20 mouse cellular contexts compared by ENCODE assay signal in the genomic region with DNA sequence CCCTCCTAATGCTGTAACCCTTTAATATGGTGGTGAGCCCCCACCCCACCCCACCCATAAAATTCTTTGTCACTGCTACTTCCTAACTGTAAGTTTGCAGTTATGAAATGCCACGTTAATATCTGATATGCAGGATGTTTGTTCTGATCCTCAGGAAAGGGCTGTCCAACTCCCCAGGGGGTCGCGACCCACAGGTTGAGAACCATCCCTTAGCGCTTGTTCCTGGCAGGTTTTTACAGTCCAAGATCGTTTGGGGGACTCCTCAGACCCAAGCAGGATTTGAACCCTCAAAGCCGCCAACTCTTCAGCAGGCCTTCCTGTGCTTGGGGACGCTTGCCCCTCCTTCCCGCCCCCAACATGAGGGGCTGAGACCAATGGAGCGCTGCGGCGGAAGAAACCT. TPM values are rescaled to one million over a fixed set of nuclear protein-coding genes. Genes with fewer than 3 reads are reported as not detected.
DNase-seq lines count a peak whose midpoint lies in the region; ATAC-seq and TF ChIP-seq lines count a peak whose summit lies in the region.
"Had no signal": no experiment of that assay in that cellular context is flagged by ENCODE, and none has a peak within 500 bp of the region (broad histone marks: within the 10 kb centered on the region; RNA-seq: fewer than 3 reads in every experiment).

No protein-coding gene starts in this region.

- H3K9ac ChIP-seq in intestine, embryonic 15.5 days: no peak overlapping the region
- H3K9ac ChIP-seq in intestine, embryonic 16.5 days (ENCODE audit: low read depth, low read length): no peak overlapping the region
- no peak overlapping the region for H3K9ac ChIP-seq in lung, postnatal 0 days (replicated peaks; ENCODE audit: low read depth)
- no peak overlapping the region for H3K9ac ChIP-seq in MEL (ENCODE audit: control insufficient read depth, low read depth, low read length, poor library complexity, severe bottlenecking)
- H3K9ac ChIP-seq: forebrain, embryonic 15.5 days; hindbrain, embryonic 12.5 days had no signal

- H3K27me3 ChIP-seq in intestine, embryonic 15.5 days (replicated peaks): no peaks in the 10 kb centered on the region
- H3K27me3 ChIP-seq in intestine, embryonic 16.5 days (replicated peaks; ENCODE audit: control insufficient read depth, insufficient read depth, low read length): no peaks in the 10 kb centered on the region
- no peaks in the 10 kb centered on the region for H3K27me3 ChIP-seq in lung, postnatal 0 days (replicated peaks; ENCODE audit: insufficient read depth, low read length)
- no peaks in the 10 kb centered on the region for H3K27me3 ChIP-seq in MEL (ENCODE audit: control insufficient read depth in 1 of 2, insufficient read depth in 2 of 2, low read length in 2 of 2)
- H3K27me3 ChIP-seq: CH12.LX; forebrain, embryonic 15.5 days; hindbrain, embryonic 12.5 days had no signal

- no peak overlapping the region for H3K4me3 ChIP-seq in intestine, embryonic 15.5 days (replicated peaks)
- no peak overlapping the region for H3K4me3 ChIP-seq in intestine, embryonic 16.5 days (ENCODE audit: low read length)
- no peak overlapping the region for H3K4me3 ChIP-seq in lung, postnatal 0 days (ENCODE audit: low read depth, low read length)
- no peak overlapping the region for H3K4me3 ChIP-seq in MEL (ENCODE audit: control insufficient read depth in 1 of 2, insufficient read depth in 1 of 2, low read depth in 2 of 2, low read length in 2 of 2)
- H3K4me3 ChIP-seq: forebrain, embryonic 15.5 days; heart, embryonic 10.5 days; hindbrain, embryonic 12.5 days had no signal

- TF ChIP-seq POLR2A in MEL (IDR thresholded peaks at IDR 0.05; ENCODE audit: control insufficient read depth in 1 of 2, insufficient read depth in 1 of 2, low read depth in 1 of 2, low read length in 2 of 2, poor library complexity in 1 of 2): no peak

- peaks cover 39% of the 10 kb centered on the region for H3K36me3 ChIP-seq in intestine, embryonic 15.5 days
- peaks cover 21% of the 10 kb centered on the region for H3K36me3 ChIP-seq in intestine, embryonic 16.5 days (ENCODE audit: control insufficient read depth, insufficient read depth, low read length)
- H3K36me3 ChIP-seq in lung, postnatal 0 days (ENCODE audit: insufficient read depth, low read length): no peaks in the 10 kb centered on the region
- peaks cover 0 to 14% of the 10 kb centered on the region in 2 experiments; a peak in 2 of 4 replicates for H3K36me3 ChIP-seq in MEL (ENCODE audit: control insufficient read depth in 1 of 2, insufficient read depth in 2 of 2, low read length in 2 of 2)
- H3K36me3 ChIP-seq: forebrain, embryonic 15.5 days had no signal

- TF ChIP-seq CTCF in lung, postnatal 0 days (IDR thresholded peaks at IDR 0.05): no peak
- no peak for TF ChIP-seq CTCF in MEL (IDR thresholded peaks at IDR 0.05 in 2 of 3, conservative IDR thresholded peaks at IDR 0.05 in 1 of 3; ENCODE audit: control insufficient read depth in 1 of 3, insufficient read depth in 1 of 3, low read depth in 2 of 3, low read length in 3 of 3, poor library complexity in 1 of 3, severe bottlenecking in 1 of 3)

- H3K4me1 ChIP-seq in intestine, embryonic 15.5 days (replicated peaks): no peaks in the 10 kb centered on the region
- H3K4me1 ChIP-seq in intestine, embryonic 16.5 days (ENCODE audit: control insufficient read depth, insufficient read depth, low read length): 0 out of 2 replicates have a peak, but pooled peaks cover 3% of the 10 kb centered on the region
- peaks cover 2% of the 10 kb centered on the region; the same call in 1 of the 2 replicates for H3K4me1 ChIP-seq in lung, postnatal 0 days (ENCODE audit: insufficient read depth, low read depth, low read length)
- no peaks in the 10 kb centered on the region for H3K4me1 ChIP-seq in MEL (ENCODE audit: control insufficient read depth in 1 of 2, insufficient read depth in 2 of 2, low read length in 2 of 2)
- H3K4me1 ChIP-seq: heart, embryonic 10.5 days; hindbrain, embryonic 12.5 days had no signal

- no peak for DNase-seq in lung, postnatal 0 days (ENCODE audit: low spot score)
- no peak for DNase-seq in lung, postnatal 10 days
- no peak for DNase-seq in MEL (ENCODE audit: low read depth, low spot score)
- DNase-seq in gastrocnemius, postnatal 25 days: no peak
- DNase-seq: adrenal gland, postnatal 14 days; cerebellum, adult 11-12 months; cerebellum, adult 9-10 months; cerebellum, postnatal 25 days; heart, adult 18-20 months; heart, postnatal 10 days; heart, postnatal 4 days had no signal

- peak overlapping the region; percentile 40; the same call in 1 of the 2 replicates for H3K27ac ChIP-seq in intestine, embryonic 15.5 days
- no peak overlapping the region for H3K27ac ChIP-seq in intestine, embryonic 16.5 days (ENCODE audit: low read length)
- peak overlapping the region; percentile 60 for H3K27ac ChIP-seq in lung, postnatal 0 days (ENCODE audit: low read length)
- H3K27ac ChIP-seq in MEL (ENCODE audit: control insufficient read depth, low read depth, low read length): no peak overlapping the region
- H3K27ac ChIP-seq: heart, embryonic 10.5 days; hindbrain, embryonic 12.5 days had no signal

- ATAC-seq in intestine, embryonic 15.5 days: no peak
- no peak for ATAC-seq in intestine, embryonic 16.5 days
- no peak for ATAC-seq in lung, postnatal 0 days
- ATAC-seq: activated CD4-positive, CD25-positive, alpha-beta regulatory T cell, adult 4 months had no signal

- no peak for TF ChIP-seq RAD21 in MEL (IDR thresholded peaks at IDR 0.05; ENCODE audit: low read depth, low read length)

- H3K79me2 ChIP-seq in MEL (ENCODE audit: control insufficient read depth, insufficient read depth, low read length, poor library complexity): no peaks in the 10 kb centered on the region

- H3K4me2 ChIP-seq in intestine, embryonic 15.5 days (replicated peaks): no peak overlapping the region
- H3K4me2 ChIP-seq in intestine, embryonic 16.5 days (ENCODE audit: low read depth, low read length): no peak overlapping the region
- no peak overlapping the region for H3K4me2 ChIP-seq in lung, postnatal 0 days (replicated peaks; ENCODE audit: low read depth, low read length)
- H3K4me2 ChIP-seq: forebrain, embryonic 15.5 days; hindbrain, embryonic 12.5 days had no signal

- no peak for TF ChIP-seq EP300 in lung, postnatal 0 days (IDR thresholded peaks at IDR 0.05)
- no peak for TF ChIP-seq EP300 in MEL (IDR thresholded peaks at IDR 0.05; ENCODE audit: low read depth in 1 of 2, low read length in 2 of 2)

- 86% methylated on average over 11 of the region's 11 CpGs for WGBS in intestine, embryonic 15.5 days
- WGBS in intestine, embryonic 16.5 days: 85% methylated on average over 11 of the region's 11 CpGs
- WGBS in lung, postnatal 0 days: 83% methylated on average over 11 of the region's 11 CpGs

- no peaks in the 10 kb centered on the region for H3K9me3 ChIP-seq in intestine, embryonic 15.5 days
- no peaks in the 10 kb centered on the region for H3K9me3 ChIP-seq in intestine, embryonic 16.5 days (ENCODE audit: control insufficient read depth, low read length)
- no peaks in the 10 kb centered on the region for H3K9me3 ChIP-seq in lung, postnatal 0 days (ENCODE audit: low read length)
- H3K9me3 ChIP-seq in MEL (replicated peaks; ENCODE audit: insufficient read depth, low read length): no peaks in the 10 kb centered on the region
- H3K9me3 ChIP-seq: forebrain, embryonic 15.5 days; G1E; heart, embryonic 10.5 days; hindbrain, embryonic 12.5 days had no signal

TF ChIP-seq in MEL, 35 proteins besides CTCF, POLR2A, EP300 and RAD21:
- 0 out of 2 replicates have a peak, but pooled peaks have one; percentile 3 for TF ChIP-seq POLR2AphosphoS2 (IDR thresholded peaks at IDR 0.05; ENCODE audit: low read length)
- no peak for TF ChIP-seq GABPA (IDR thresholded peaks at IDR 0.05; ENCODE audit: low read depth, low read length)

RNA-seq across cellular contexts. Expression of a gene that starts 16.5 kb away (rescaled TPM):
- 414 and 444 TPM in 2 replicates for polyA plus RNA-seq in intestine, embryonic 15.5 days (2015; fragmentation: Nextera tagmentation; extraction: Ambion mirVana)
- polyA plus RNA-seq in intestine, embryonic 16.5 days (2015; fragmentation: Nextera tagmentation; extraction: Ambion mirVana): 339 and 377 TPM in 2 replicates
- polyA plus RNA-seq in lung, postnatal 0 days (2015; fragmentation: Nextera tagmentation; extraction: Ambion mirVana): 46.4 and 46.5 TPM in 2 replicates
- total RNA-seq in MEL (2012; rRNA removed): 311 and 333 TPM in 2 replicates
- polyA plus RNA-seq in MEL (2012; ENCODE audit: insufficient read depth in 1 of 2, insufficient read length in 2 of 2, low read depth in 1 of 2, low replicate concordance in 2 of 2, missing spikeins in 1 of 2): 100 to 1,000 TPM; 223 to 562 TPM
- 1 to 10 TPM; 2.0 to 2.3 TPM for total RNA-seq in gastrocnemius, postnatal 25 days (2021)
- total RNA-seq: gastrocnemius, adult 8-10 months had no signal

Comparison
In these comparisons a context has a peak if more than half of its experiments do, and no peak if none do; other contexts are left out.
1. H3K27ac ChIP-seq: peak in intestine, embryonic 15.5 days (single experiment) and lung, postnatal 0 days (single experiment); none in intestine, embryonic 16.5 days (single experiment) and MEL (single experiment).